Mouse (Mus musculus) induced T-regulatory cell, adult 2 months (primary cell): ENCODE results near the gene 1700007K13Rik.

Source experiments
- DNase-seq: peaks from one replicate; pipeline ENCODE4 v3.0.0-alpha.2; 2012; ENCODE audit warnings: low read depth

Gene 1700007K13Rik

DNA sequence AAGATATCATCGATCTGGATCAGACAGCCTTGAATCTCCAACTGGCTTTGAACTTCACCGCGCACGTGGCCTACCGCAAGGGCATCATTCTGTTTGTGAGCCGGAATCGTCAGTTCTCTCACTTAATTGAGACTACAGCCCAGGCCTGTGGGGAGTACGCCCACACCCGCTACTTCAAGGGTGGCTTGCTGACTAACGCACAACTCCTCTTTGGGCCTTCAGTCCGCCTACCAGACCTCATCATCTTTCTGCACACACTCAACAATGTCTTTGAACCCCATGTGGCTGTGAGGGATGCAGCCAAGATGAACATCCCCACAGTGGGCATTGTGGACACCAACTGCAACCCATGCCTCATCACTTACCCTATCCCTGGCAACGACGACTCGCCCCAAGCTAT, 3.3 kb upstream of the 1700007K13Rik start:
- no peak for DNase-seq

- DNase-seq, result no peak
Observed at GRCm38 (mm10) chr2:28468486-28469225, 2.5 kb upstream of the 1700007K13Rik start.

DNA sequence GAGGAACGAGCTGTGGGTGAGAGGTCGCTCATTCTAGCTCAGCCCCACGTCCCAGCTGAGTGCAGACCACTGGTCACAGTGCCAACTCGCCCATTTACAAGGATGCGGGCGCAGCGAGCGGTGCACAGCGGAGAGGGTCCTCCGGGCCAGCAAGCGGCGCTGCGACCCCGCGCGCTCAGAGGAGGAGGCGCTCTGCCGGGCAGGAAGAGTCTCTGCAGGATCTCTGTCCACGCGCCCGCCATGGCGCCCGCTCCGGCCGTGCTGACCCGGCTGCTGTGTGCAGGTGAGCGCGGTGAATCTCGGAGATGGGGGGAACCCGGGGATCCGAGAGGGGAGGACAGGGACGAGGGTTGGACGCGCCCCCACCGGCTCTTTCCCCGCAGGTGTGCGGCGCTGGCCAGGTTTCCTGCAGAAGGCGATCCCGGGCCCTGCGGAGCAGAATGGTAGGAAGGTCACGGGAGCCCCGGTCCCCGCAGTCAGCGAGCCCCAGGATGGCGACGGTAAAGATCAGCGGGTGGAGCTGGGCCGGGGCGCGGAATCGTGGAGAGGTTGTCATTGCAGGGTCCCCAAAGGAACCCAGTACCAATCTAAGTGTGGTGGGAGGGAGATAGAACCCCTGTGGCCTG, 1.8 kb upstream of the 1700007K13Rik start, which contains the start of gene Mrps2:
Gene Mrps2, plus strand, starts transcription at position 207 of the 626 bp plus-strand sequence.
- DNase-seq, result peak; percentile 86

GRCm38 (mm10) chr2:28464919-28465318, 1.2 kb downstream of the 1700007K13Rik start:
- no peak for DNase-seq

- peak; percentile 87 for DNase-seq
Observed at GRCm38 (mm10) chr2:28463919-28464318, 2.2 kb downstream of the 1700007K13Rik start.

DNA sequence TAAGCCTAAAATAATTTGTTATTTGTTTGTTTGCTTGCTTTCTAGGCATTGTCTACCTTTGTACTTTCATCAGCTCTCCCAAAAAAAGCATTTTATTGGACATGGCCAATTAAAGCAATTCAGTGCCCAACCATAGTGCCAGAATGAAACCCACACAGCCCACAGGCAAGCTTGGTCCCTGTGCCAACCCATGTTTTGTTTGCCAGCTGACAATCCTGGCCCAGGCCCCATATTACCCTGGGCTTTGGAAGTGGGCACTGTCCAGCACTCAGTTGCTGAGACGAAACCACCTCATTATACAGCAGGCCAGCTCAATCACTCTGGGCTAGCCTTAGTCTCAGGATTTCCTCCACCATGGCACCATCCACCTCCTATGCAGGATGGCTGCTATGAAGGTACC, 9.5 kb downstream of the 1700007K13Rik start:
- DNase-seq, result no peak

- no peak for DNase-seq
Observed at GRCm38 (mm10) chr2:28453539-28453938, 12.6 kb downstream of the 1700007K13Rik start.

DNA sequence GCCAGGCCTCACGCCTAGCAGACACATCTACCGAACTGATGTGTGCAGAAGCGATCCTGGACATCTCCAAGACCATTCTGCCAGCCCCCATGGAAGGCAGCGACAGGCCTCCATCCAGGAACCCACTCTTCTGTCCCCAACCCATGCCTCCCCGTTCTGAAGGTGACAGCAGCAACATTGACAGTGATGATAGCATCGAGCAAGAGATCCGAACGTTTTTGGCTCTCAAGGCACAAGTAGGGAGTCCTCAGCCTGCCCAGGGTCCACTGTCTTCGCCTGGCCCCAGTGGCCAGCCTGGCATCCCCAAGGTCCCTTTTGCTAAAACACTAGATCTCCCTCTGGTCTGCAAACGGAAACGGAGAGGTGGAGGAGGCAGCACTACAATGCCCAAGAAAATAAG, 14.5 kb downstream of the 1700007K13Rik start:
- no peak for DNase-seq

DNA sequence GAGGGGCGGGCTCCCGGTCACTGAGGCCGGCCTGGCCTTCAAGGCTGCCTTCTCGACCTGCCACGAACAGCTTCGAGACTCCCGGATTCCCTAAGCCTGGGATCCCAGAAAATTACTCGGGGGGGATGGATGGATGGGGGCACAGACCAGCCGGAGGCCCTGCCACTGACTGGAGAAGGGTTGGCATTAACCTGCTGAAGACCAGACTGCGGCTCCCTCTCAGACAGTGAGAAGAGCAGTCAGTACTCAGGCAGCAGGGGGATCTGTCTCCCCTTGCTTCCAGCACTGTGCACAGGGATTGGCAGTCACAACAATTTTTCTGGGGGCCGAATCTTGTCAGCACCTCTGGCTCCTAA, 18.8 kb downstream of the 1700007K13Rik start:
- DNase-seq, result no peak

GRCm38 (mm10) chr2:28446515-28447314, 19.4 kb downstream of the 1700007K13Rik start, which contains the start of gene Ppp1r26:
Ppp1r26 (plus strand) TSS chr2:28446800.
- no peak for DNase-seq

DNA sequence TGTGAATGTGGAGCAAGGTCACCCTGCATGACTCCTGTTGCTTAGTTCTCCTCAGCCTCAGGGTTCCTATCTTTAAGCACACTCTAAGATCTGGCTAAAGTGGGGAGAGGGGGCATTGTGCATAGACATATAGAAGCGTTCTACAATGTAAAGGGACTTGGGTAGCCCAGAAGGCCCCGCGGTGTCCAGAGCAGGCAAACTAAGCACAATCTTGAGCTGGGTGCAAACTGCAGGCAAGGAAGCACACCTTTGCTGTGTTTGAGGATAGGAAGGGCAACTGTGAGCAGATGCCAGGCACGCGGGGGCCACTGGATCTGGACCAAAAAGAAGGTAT, 20.0 kb downstream of the 1700007K13Rik start:
- DNase-seq, result no peak

GRCm38 (mm10) chr2:28445082-28445481, 21.1 kb downstream of the 1700007K13Rik start:
- DNase-seq, result peak; percentile 66

DNA sequence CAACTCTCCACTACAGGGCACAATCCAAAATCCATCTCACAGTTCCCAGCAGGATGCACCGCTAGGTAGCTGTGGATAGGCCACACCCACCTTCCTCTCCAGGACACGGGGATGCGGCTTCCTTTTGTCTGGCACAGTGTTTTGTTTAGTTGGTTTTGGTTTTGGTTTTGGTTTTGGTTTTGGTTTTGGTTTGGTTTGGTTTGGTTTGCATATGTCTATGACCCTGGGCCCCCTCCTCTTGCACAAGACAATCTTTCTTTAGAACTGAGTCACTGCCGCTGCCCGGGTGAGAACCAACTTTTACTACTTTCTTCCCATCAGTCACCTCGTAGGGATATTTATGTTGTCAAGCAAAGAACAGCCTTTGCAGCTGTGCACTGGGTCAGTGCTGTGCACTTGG, 25.3 kb downstream of the 1700007K13Rik start:
- peak; percentile 66 for DNase-seq

GRCm38 (mm10) chr2:28435401-28435800, 30.7 kb downstream of the 1700007K13Rik start:
- DNase-seq, result no peak

DNA sequence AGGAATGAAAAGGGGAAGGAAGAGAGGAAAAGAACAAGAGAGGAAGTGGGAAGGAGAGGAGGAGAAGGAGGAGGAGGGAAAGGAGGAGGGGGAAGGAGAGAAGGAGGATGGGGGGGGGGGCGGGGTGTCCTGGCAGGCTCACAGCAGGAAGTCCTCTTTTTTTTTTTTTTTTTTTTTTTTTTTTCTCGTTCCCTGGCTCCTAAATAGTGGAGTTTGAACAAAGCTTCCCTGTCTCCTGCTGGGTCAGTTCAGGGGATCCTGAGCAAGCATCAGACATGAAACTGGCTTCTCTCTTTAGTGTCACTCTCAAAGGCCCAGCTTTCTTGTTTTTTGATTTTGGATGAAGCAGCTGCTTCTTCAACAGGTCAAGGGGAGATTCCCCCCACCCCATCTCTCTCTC, 32.6 kb downstream of the 1700007K13Rik start:
- no peak for DNase-seq

DNA sequence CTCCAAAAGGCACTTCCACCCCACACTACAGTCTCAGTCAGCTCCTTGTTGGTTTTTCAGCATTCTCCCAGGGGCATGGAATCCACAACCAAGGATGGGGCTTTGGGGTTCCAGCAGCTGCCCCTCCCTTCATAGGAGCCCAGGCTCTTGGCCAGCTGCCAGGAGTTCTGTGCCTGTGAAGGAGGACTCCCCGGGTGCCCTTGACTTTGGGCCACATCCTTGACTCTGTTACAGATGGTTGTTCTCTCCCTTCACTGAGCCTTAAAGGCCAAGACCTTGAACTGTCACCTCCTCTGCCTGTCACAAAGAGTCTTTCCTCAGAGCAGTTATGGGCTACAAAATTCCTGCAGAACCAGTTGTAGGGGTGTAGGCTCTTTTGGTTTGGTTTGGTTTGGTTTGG, 33.3 kb downstream of the 1700007K13Rik start:
- DNase-seq, result no peak

DNA sequence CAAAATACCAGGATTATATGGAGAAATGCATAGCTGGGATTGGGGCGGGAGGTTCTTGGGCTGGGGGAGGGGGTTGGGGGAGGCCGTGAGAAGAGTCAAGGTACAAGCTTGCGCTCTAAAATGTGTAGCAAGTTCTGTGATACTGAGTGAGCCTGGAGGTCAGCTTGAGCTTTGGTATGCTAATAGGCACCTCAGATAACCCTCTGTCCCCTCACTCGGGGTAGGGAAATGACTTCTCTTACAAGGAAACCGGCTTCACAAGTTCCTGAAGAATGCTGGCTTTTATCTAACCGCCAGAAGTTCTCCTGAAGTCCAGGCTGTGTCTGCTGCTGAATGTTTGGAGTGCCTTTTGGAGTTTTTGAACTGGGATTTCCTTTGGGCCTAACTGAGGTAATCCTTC, 35.3 kb downstream of the 1700007K13Rik start:
- no peak for DNase-seq

DNA sequence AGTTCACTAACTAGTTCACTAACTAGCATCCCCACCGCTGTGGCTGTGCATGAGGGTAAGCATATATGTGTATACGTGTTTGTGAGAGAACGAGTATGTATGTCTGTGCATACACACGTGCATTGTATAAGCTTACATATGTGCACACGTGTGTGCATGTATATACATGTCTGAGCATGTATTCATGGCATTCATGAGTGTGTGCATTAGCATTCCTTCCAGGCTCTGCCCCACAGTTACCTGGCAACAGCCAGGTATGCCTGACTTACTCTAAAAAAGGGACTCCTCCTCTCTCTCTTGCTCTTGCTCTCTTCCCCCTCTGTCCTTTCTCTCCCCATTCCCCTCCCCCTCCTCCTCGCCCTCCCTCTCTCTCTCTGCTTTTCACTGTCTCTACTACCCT, 38.9 kb downstream of the 1700007K13Rik start:
- no peak for DNase-seq

GRCm38 (mm10) chr2:28423167-28423566, 43.0 kb downstream of the 1700007K13Rik start:
- peak; percentile 68 for DNase-seq

DNA sequence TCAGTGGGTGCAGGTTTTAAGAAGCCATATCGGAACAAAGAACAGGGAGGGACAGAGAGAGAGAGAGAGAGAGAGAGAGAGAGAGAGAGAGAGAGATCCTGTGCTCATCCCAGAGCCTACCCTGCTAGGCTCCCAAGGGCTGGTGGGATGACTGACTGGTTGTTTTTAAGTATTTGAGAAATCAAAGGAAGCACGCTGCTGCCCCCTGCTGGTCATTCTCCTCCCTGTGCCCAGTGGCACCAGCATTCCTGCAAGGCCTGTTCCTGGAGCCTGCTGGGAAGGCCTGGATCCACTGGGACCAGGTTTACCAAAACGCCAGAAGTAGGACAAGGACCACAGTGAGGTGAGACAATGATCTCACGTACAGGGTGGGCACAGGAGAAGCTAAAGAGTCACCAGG, 46.2 kb downstream of the 1700007K13Rik start:
- DNase-seq, result peak; percentile 68

- DNase-seq, result peak; percentile 78
Observed at GRCm38 (mm10) chr2:28418034-28418433, 48.1 kb downstream of the 1700007K13Rik start.

DNA sequence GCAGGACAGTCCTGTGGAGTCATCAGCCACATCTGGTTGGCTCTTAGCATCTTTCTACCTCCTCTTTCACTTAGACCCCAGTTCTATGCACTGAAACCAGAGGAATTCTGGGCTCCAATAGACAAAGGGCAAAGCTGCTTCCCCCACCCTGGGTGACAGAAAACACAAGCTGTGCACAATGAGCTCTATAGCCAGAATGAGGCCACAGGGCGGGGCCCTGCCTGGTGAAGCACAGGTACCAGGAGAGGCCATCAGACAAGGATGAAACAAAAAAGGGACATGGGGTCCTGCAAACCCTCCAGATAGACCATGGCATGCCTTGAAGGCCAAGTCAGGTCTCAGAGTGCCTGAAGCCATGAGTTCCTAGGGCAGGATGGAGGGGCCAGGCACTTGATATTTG, 49.6 kb downstream of the 1700007K13Rik start:
- DNase-seq, result no peak
